Mouse (Mus musculus) liver, embryonic 12.5 days (tissue): ENCODE measurements around the gene Cilp2. TPM values are rescaled to one million over a fixed set of nuclear protein-coding genes. Genes with fewer than 3 reads are reported as not detected.

Source experiments
- ATAC-seq: fragments of 200-750 bp; cut with Nextera tagmentation; 2 replicates; pipeline ENCODE4 v1.8.0; 2017; ENCODE audit warnings: moderate number of reproducible peaks, mild to moderate bottlenecking, moderate library complexity
- H3K27ac ChIP-seq: fragments of 300-500 bp; sonication (generic); 2 replicates; pipeline ENCODE4 v1.5.1; 2016; ENCODE audit warnings: mild to moderate bottlenecking
- H3K27me3 ChIP-seq: fragments of 300-500 bp; sonication (generic); replicated peaks from 2 replicates; pipeline ENCODE4 v1.6.1; 2016; ENCODE audit warnings: mild to moderate bottlenecking, moderate library complexity
- H3K36me3 ChIP-seq: fragments of 300-500 bp; sonication (generic); 2 replicates; pipeline ENCODE4 v1.6.1; 2016; ENCODE audit warnings: mild to moderate bottlenecking, moderate library complexity
- H3K4me1 ChIP-seq: fragments of 300-500 bp; sonication (generic); 2 replicates; pipeline ENCODE4 v1.6.1; 2016
- H3K4me2 ChIP-seq: fragments of 300-500 bp; sonication (generic); 2 replicates; pipeline ENCODE4 v1.6.1; 2016; ENCODE audit warnings: mild to moderate bottlenecking, moderate library complexity
- H3K4me3 ChIP-seq: fragments of 300-500 bp; sonication (generic); 2 replicates; pipeline ENCODE4 v1.5.1; 2016; ENCODE audit warnings: mild to moderate bottlenecking, moderate library complexity
- H3K9ac ChIP-seq: fragments of 300-500 bp; sonication (generic); 2 replicates; pipeline ENCODE4 v1.6.1; 2016; ENCODE audit warnings: mild to moderate bottlenecking, moderate library complexity
- H3K9me3 ChIP-seq: fragments of 300-500 bp; sonication (generic); replicated peaks from 2 replicates; pipeline ENCODE4 v1.6.1; 2016; ENCODE audit warnings: mild to moderate bottlenecking, moderate library complexity
- WGBS: fragments of 180-500 bp; shearing (Covaris S2); methylation state at CpG from one replicate; pipeline ENCODE4 v1.1.7; 2016; ENCODE audit not compliant: insufficient replicate concordance; 5-methylcytosine and 5-hydroxymethylcytosine counted together
- polyA plus RNA-seq: library from polyadenylated mRNA; unstranded; fragments of >200 nt; fragmentation: Nextera tagmentation; extraction: Ambion mirVana; gene quantifications from 2 replicates; pipeline ENCODE4 v1.2.1, GENCODE M21; 2016

The Cilp2 gene
- polyA plus RNA-seq, 1 experiment from 2014 or later: 0.14 TPM

DNA sequence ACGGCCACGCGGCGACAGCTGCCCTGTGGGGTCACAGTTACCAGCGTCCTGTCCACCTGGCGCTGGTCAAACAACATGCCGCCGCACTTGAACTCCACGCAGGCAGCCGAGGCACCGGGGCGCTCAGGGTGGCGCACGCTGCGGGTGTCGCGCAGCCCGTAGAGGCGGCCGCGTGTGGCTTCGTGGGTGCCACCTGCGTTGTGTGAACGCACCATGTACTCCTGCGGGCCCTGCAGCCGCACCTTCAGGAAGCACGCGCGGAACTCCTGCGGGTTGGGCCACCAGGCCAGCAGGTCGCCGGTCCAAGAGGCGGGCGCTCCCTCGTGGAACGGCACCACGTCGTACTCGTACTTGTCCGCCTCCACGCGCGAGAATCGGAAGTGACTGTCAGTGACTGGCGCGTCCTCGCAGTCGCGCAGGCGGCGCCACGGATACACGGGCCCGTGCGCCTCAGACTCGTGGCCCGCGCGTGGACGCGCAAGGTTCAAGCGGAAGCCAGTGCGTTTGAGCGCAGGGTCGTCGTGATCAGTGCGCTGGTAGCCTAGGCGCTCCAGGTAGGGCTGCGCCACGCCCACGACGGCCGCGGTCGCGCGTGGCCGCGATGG, 6.1 kb downstream of the Cilp2 start:
- no peak overlapping the region for H3K9ac ChIP-seq
- ATAC-seq: no peak
- no peaks in the 10 kb centered on the region for H3K36me3 ChIP-seq
- peaks cover 7% of the 10 kb centered on the region for H3K9me3 ChIP-seq
- H3K4me1 ChIP-seq: peaks cover 21% of the 10 kb centered on the region
- H3K27ac ChIP-seq: no peak overlapping the region
- H3K4me2 ChIP-seq: peak overlapping the region; percentile 56
- peaks cover 100% of the 10 kb centered on the region for H3K27me3 ChIP-seq
- peak overlapping the region; percentile 41 for H3K4me3 ChIP-seq
- WGBS: 19% methylated on average over 79 of the region's 79 CpGs

DNA sequence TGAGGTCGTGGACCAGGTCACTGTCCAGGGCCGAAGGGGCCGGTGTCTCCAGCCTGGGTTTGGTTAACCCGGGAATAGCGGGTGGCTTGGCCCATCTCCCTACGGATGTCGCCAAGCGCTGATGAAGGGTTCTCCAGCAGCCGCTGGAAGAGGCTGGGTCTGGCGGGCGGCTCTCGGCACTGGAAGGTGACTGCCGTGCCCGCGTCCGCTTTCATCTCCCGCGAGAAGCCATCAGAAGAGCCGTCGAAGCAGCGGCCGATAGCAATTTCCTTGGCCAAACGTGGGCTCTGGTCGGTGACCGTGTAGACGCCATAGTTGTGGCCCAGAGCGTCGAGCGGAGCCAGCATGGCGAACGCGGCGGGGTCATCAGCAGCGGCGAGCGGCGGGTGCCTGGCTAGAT, 6.6 kb downstream of the Cilp2 start:
- 12% methylated on average over 37 of the region's 37 CpGs for WGBS
- Histone ChIP-seq H3K4me3 (peak overlapping the region; percentile 5; the same call in 1 of the 2 replicates), H3K27me3 (peaks cover 100% of the 10 kb centered on the region), H3K9me3 (peaks cover 7% of the 10 kb centered on the region), H3K4me1 (peaks cover 21% of the 10 kb centered on the region), H3K9ac (no peak overlapping the region), H3K4me2 (peak overlapping the region; percentile 56; the same call in 1 of the 2 replicates), H3K27ac (no peak overlapping the region), H3K36me3 (no peaks in the 10 kb centered on the region)
- no peak for ATAC-seq

DNA sequence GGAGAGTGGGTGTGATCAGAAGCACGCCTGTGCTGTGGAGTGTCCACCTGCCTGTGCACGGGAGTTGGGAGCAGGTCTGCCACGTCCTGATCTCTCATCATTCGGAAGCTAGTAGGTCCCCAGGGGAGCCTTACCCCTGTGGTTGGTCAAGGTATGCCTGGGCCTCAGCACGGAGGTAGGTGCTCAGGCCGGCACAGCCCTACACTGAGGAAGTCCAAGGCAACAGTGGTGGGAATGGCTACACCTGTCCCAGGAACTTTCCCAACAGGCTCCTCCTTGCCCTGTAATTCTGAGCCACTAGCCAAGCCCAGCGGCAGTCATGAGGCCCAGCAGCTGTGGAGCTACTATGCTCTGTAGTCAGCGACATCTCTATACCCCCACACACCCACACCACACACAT, 7.8 kb downstream of the Cilp2 start:
- 57% methylated on average over 8 of the region's 8 CpGs for WGBS
- H3K4me1 ChIP-seq: peaks cover 21% of the 10 kb centered on the region
- no peak overlapping the region for H3K9ac ChIP-seq
- H3K27me3 ChIP-seq: peaks cover 99% of the 10 kb centered on the region
- no peak for ATAC-seq
- H3K27ac ChIP-seq: no peak overlapping the region
- H3K4me3 ChIP-seq: no peak overlapping the region
- peaks cover 7% of the 10 kb centered on the region for H3K9me3 ChIP-seq
- H3K36me3 ChIP-seq: no peaks in the 10 kb centered on the region
- no peak overlapping the region for H3K4me2 ChIP-seq

DNA sequence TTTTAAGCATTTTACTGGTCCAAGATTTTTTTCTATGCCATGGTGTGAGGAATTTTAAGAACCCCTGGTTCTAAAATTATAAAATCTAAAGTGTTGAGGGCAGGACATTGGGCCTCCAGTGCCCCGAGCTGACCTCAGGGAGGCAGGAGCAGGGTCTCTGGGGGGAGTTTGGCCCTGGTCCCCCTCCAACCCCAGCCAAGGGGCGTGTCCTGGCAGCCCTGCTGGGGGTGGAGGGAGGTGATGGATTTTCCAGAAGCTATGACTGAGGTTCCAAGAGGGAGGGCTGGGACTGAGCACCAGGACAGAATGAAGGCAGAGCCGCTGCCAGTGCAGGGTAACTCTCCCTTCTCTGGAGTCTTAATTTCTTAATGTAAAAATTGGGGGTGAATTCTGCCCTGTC, 9.5 kb downstream of the Cilp2 start:
- H3K4me3 ChIP-seq: no peak overlapping the region
- H3K4me2 ChIP-seq: no peak overlapping the region
- peaks cover 21% of the 10 kb centered on the region for H3K4me1 ChIP-seq
- no peaks in the 10 kb centered on the region for H3K36me3 ChIP-seq
- peaks cover 7% of the 10 kb centered on the region for H3K9me3 ChIP-seq
- H3K27me3 ChIP-seq: peaks cover 90% of the 10 kb centered on the region
- ATAC-seq: no peak
- no peak overlapping the region for H3K9ac ChIP-seq
- WGBS: 51% methylated on average over 3 of the region's 3 CpGs
- H3K27ac ChIP-seq: no peak overlapping the region

DNA sequence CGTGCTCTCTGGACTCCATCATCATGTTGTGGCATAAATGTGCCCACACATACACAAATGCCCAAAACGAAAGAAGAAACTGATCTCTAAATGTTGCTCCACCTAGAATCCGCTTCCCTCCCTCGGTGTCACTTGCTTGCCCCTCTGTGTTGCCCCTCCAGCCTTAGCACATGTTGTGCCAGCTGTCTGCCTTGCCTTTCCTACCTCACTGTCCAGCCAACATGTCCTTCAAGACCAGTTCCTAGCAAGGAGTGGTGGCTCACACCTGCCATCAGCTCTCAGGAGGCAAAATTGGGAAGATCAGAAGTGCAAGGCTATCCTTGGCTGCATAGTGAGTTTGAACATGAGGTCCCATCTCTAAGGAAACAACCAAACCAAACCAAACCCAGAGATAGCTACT, 10.1 kb downstream of the Cilp2 start:
- peaks cover 16% of the 10 kb centered on the region for H3K4me1 ChIP-seq
- no peak overlapping the region for H3K27ac ChIP-seq
- peaks cover 7% of the 10 kb centered on the region for H3K9me3 ChIP-seq
- H3K36me3 ChIP-seq: no peaks in the 10 kb centered on the region
- no peak for ATAC-seq
- H3K27me3 ChIP-seq: peaks cover 89% of the 10 kb centered on the region
- no peak overlapping the region for H3K4me2 ChIP-seq
- H3K9ac ChIP-seq: no peak overlapping the region
- H3K4me3 ChIP-seq: no peak overlapping the region
- 70% methylated on average over 4 of the region's 4 CpGs for WGBS

DNA sequence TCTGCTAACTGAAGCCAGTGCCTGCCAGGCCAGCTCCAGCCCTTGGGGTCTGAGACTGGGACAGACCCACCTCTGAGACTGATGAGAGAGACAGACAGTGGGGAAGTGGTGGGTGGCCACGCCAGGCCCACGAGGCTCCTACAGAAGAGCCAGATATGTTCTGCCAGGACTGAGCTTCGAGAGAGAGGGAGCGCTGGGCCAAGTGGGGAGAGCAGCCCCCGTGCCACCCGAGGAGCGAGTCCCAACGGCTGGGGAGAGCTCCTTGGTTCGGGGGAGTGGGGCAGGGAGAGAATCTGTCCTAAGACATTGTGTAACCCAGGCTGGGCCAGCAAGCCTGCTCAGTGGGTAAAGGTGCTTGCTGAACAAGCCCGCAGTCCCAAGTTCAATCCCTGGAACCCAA, 10.5 kb downstream of the Cilp2 start:
- Histone ChIP-seq H3K4me1 (peaks cover 12% of the 10 kb centered on the region), H3K36me3 (no peaks in the 10 kb centered on the region), H3K9ac (no peak overlapping the region), H3K4me3 (no peak overlapping the region), H3K9me3 (peaks cover 6% of the 10 kb centered on the region; the same call in 1 of the 2 replicates), H3K27me3 (peaks cover 85% of the 10 kb centered on the region), H3K4me2 (no peak overlapping the region), H3K27ac (no peak overlapping the region)
- 64% methylated on average over 10 of the region's 10 CpGs for WGBS
- no peak for ATAC-seq

DNA sequence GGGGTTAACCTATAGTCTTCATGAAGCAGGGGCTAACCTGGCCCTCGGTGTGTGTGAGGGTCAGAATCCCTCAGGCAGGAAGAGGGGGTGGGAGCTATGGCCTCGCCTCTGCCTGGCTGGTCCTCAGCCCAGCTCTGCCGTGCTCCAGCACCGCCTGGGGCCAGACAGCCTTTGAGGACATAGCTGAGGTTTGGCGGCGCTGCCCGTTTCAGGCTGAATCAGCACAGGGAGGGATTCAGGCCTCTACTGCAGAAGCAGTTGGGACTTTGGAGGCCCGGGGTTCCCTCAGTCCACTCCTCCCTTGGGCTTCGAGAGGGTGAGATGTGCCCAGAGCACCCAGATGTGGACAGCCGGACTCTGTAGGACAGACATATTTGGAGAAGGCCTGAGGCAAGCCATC, 11.4 kb downstream of the Cilp2 start:
- Histone ChIP-seq H3K36me3 (no peaks in the 10 kb centered on the region), H3K4me1 (peaks cover 3% of the 10 kb centered on the region; the same call in 1 of the 2 replicates), H3K9me3 (no peaks in the 10 kb centered on the region), H3K9ac (no peak overlapping the region), H3K4me2 (no peak overlapping the region), H3K4me3 (no peak overlapping the region), H3K27ac (no peak overlapping the region), H3K27me3 (peaks cover 85% of the 10 kb centered on the region)
- WGBS: 48% methylated on average over 10 of the region's 10 CpGs
- no peak for ATAC-seq

DNA sequence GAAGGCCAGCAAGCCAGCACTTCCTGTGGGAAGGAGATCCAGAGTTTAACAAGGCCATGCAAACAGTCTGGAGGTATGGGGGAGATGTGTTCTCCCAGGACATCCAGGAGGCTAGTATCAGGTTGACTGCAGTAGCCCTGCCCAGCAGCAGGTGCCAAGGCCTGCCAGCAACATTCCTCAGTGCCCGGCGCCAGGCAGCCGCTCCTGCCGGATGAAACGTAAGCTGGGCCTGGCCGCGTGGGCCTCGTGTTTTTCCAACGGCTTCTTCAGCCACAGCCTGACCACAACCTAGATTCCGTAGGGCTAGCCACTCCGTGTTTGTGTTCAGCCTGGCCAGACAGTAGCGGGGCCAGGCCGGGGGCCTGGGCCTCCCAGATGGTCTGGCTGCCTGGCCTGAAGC, 12.8 kb downstream of the Cilp2 start:
- Histone ChIP-seq H3K27ac (no peak overlapping the region), H3K4me2 (no peak overlapping the region), H3K4me3 (no peak overlapping the region), H3K36me3 (no peaks in the 10 kb centered on the region), H3K9me3 (no peaks in the 10 kb centered on the region), H3K27me3 (peaks cover 78% of the 10 kb centered on the region), H3K4me1 (no peaks in the 10 kb centered on the region), H3K9ac (no peak overlapping the region)
- ATAC-seq: no peak
- 76% methylated on average over 13 of the region's 13 CpGs for WGBS

DNA sequence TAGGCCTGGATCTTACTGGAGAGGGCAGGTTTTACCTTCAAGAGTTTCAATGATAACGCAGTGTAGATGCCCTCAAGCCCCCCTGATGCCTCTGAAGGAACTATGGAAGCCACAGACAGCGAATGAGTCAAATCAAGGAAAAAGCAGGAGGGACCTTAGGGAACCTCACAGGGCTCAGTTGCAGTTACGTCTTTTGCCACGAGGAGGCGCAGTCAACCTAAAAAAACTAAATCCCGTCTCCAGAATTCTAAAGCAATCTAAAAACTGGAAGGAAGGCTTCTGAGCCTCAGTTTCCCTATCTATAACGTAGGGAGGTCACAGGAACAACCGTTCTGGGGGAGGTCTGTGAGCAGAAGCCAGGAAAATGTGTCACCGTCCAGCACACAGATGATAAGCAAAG, 13.3 kb downstream of the Cilp2 start:
- 10% methylated on average over 9 of the region's 9 CpGs for WGBS
- H3K4me1 ChIP-seq: no peaks in the 10 kb centered on the region
- no peak overlapping the region for H3K4me2 ChIP-seq
- H3K9me3 ChIP-seq: no peaks in the 10 kb centered on the region
- no peak overlapping the region for H3K27ac ChIP-seq
- no peak overlapping the region for H3K9ac ChIP-seq
- H3K36me3 ChIP-seq: no peaks in the 10 kb centered on the region
- ATAC-seq: no peak
- peaks cover 73% of the 10 kb centered on the region for H3K27me3 ChIP-seq
- no peak overlapping the region for H3K4me3 ChIP-seq

DNA sequence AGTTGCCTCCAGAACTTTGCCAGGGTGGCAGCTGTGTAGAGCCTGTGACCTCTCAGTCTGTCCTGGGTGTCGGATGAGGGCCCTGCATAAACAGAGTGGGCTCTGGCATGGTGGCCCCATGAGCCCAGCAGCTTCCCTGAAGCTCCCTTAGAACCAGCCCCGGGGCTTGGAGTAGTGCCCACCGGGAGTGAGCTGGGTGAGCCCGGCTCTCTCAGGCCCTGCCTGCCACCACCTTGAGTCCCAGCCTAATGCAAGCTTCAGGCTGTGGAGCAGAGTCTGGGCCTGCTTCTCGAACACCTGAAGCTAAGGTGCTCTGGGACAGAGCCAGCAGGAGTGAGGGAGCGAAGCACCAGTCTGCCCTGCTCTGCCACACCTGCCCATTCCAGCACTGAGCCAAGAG, 16.6 kb downstream of the Cilp2 start:
- Histone ChIP-seq H3K4me3 (no peak overlapping the region), H3K27ac (no peak overlapping the region), H3K4me1 (no peaks in the 10 kb centered on the region), H3K9ac (no peak overlapping the region), H3K4me2 (no peak overlapping the region), H3K27me3 (peaks cover 49% of the 10 kb centered on the region), H3K36me3 (no peaks in the 10 kb centered on the region), H3K9me3 (no peaks in the 10 kb centered on the region)
- no peak for ATAC-seq
- 66% methylated on average over 6 of the region's 6 CpGs for WGBS

DNA sequence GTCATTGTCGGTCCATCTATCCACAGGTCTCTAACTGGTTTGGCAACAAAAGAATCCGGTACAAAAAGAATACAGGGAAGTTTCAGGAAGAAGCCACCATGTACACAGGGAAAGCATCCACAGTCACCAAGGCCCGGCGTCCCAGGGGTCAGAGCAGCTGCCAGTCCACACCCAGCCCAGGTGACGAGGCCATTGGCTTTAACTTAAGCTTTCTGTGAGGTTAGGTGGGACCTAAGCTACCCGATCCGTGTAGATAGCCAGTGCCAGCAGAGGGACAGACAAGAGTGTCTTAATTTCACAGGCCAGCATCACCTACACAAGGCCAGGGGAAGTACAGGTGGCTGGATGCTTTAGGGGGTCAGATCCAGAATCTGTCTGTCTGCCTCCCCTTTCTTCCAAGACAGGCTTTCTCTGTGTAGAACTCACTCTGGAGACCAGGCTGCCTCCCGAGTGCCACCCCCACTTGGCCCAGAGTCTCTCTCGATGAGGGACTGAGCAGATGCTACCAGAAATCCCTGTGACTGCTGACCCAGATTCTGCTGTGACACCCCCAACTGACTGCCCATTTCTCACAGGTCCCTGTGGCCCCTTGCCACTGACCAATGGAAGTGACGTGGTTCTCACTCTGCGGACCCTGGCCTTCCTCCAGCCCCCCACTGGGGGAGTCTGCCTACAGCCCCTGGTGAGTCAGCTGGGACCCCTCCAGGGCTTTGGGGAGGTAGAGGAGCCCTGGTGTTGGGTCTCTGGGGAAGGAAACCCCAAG, 17.3 kb downstream of the Cilp2 start:
- Histone ChIP-seq H3K27ac (no peak overlapping the region), H3K27me3 (peaks cover 42% of the 10 kb centered on the region), H3K9ac (no peak overlapping the region), H3K36me3 (no peaks in the 10 kb centered on the region), H3K4me2 (no peak overlapping the region), H3K4me3 (no peak overlapping the region), H3K9me3 (no peaks in the 10 kb centered on the region), H3K4me1 (no peaks in the 10 kb centered on the region)
- WGBS: 67% methylated on average over 11 of the region's 11 CpGs
- ATAC-seq: no peak

DNA sequence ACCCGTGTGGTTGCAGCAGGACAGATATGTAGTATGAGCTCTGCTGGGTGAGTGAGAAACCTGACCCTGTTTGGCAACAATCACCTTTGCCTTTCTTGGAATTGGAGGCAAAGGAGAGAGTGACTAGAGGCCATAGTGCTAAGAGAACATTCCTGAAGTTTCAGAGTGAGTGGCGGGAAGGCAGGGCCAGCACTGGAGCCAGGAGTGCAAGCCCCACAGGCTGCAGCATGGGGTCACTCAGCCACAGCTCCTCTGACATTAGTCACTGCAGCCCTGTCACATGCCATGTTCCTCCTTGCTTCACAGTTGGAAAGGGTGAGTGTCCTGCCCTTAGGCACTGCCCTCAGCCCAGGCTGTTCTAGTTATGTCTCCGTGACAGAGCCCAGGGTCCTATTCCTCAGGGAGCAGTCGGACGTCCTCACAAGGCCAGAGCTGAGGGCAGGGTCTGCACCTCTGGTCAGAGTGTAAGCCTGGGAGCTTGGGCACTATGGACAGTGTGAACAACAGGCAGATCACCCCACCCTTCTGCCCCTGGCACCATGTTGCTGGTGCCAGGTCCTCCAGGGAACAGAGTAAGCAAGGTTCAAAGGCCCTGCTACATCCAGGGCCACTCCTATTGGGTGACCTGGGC, 19.7 kb downstream of the Cilp2 start:
- no peak for ATAC-seq
- Histone ChIP-seq H3K9ac (no peak overlapping the region), H3K4me2 (no peak overlapping the region), H3K9me3 (no peaks in the 10 kb centered on the region), H3K36me3 (no peaks in the 10 kb centered on the region), H3K4me1 (peaks cover 14% of the 10 kb centered on the region), H3K27me3 (peaks cover 29% of the 10 kb centered on the region), H3K27ac (no peak overlapping the region), H3K4me3 (no peak overlapping the region)
- WGBS: 61% methylated on average over 5 of the region's 5 CpGs
